Mouse (Mus musculus): ENCODE results near the gene AI413582. TPM values are rescaled to one million over a fixed set of nuclear protein-coding genes. Genes with fewer than 3 reads are reported as not detected.

The AI413582 gene
- total and polyA plus RNA-seq, 3 experiments = 20.6 to 56.5 TPM; not detected in 1

DNA sequence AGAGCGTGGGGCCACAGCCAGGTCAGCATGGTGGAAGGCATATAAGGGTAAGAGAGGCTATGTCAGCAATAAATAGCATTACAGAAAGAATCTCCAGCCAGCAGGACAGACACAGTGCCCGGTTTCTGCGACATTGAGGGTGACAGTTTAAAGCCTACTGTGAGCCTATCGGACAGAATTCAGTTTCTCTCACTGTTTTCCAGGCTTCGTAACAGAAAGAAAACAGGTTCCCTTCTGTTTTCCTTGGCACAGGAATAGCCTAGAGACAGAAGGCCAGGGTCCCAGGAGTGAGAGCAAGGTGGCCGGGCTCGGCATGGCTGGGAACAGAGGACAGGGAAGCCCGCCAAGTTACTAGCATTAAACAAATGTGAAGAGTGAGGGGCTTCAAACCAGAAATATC, 14.3 kb upstream of the AI413582 start:
- H3K27me3 ChIP-seq (ENCODE audit: control insufficient read depth in 1 of 2, insufficient read depth in 2 of 2, low read length in 2 of 2) = no peaks in the 10 kb centered on the region
- no peak for DNase-seq (ENCODE audit: low read depth, low spot score)
- H3K36me3 ChIP-seq (ENCODE audit: control insufficient read depth in 1 of 2, insufficient read depth in 2 of 2, low read length in 2 of 2) = peaks cover 7 to 14% of the 10 kb centered on the region in 2 experiments
- no peak overlapping the region for H3K9ac ChIP-seq (ENCODE audit: control insufficient read depth, low read depth, low read length, poor library complexity, severe bottlenecking)
- peaks cover 2% of the 10 kb centered on the region; the same call in 1 of the 2 replicates for H3K79me2 ChIP-seq (ENCODE audit: control insufficient read depth, insufficient read depth, low read length, poor library complexity)
- no peaks in the 10 kb centered on the region for H3K9me3 ChIP-seq (replicated peaks; ENCODE audit: insufficient read depth, low read length)
- no peak overlapping the region for H3K4me3 ChIP-seq (ENCODE audit: control insufficient read depth in 1 of 2, insufficient read depth in 1 of 2, low read depth in 2 of 2, low read length in 2 of 2)
- H3K4me1 ChIP-seq (ENCODE audit: control insufficient read depth in 1 of 2, insufficient read depth in 2 of 2, low read length in 2 of 2) = peaks cover 10 to 12% of the 10 kb centered on the region in 2 experiments
- H3K27ac ChIP-seq (ENCODE audit: control insufficient read depth, low read depth, low read length) = no peak overlapping the region
- no peak for TF ChIP-seq CTCF (IDR thresholded peaks at IDR 0.05 in 2 of 3, conservative IDR thresholded peaks at IDR 0.05 in 1 of 3; ENCODE audit: control insufficient read depth in 1 of 3, insufficient read depth in 1 of 3, low read depth in 2 of 3, low read length in 3 of 3, poor library complexity in 1 of 3, severe bottlenecking in 1 of 3)
- no peak for TF ChIP-seq SMC3 (IDR thresholded peaks at IDR 0.05; ENCODE audit: low read depth, low read length)
- no peak for TF ChIP-seq ZC3H11A (IDR thresholded peaks at IDR 0.05; ENCODE audit: low read depth, low read length)
- TF ChIP-seq TAL1 (IDR thresholded peaks at IDR 0.05; ENCODE audit: low read length) = no peak
- no peak for TF ChIP-seq USF1 (IDR thresholded peaks at IDR 0.05; ENCODE audit: low read depth, low read length)
- no peak for TF ChIP-seq EP300 (IDR thresholded peaks at IDR 0.05; ENCODE audit: low read depth in 1 of 2, low read length in 2 of 2)
- no peak for TF ChIP-seq ZMIZ1 (IDR thresholded peaks at IDR 0.05; ENCODE audit: low read depth, low read length)
- TF ChIP-seq MAX (IDR thresholded peaks at IDR 0.05; ENCODE audit: low read length) = no peak

GRCm38 (mm10) chr17:27578487-27578886, 12.9 kb upstream of the AI413582 start:
- H3K4me1 ChIP-seq (ENCODE audit: control insufficient read depth in 1 of 2, insufficient read depth in 2 of 2, low read length in 2 of 2) = peaks cover 6 to 9% of the 10 kb centered on the region in 2 experiments; a peak in 3 of 4 replicates
- no peak for TF ChIP-seq MAFK (IDR thresholded peaks at IDR 0.05; ENCODE audit: borderline replicate concordance, low read depth, low read length)
- TF ChIP-seq ETS1 (IDR thresholded peaks at IDR 0.05; ENCODE audit: low read depth, low read length) = no peak
- no peak for TF ChIP-seq MXI1 (IDR thresholded peaks at IDR 0.05; ENCODE audit: low read depth, low read length)
- TF ChIP-seq USF2 (IDR thresholded peaks at IDR 0.05; ENCODE audit: borderline replicate concordance in 1 of 2, insufficient read depth in 1 of 2, low read depth in 1 of 2, low read length in 2 of 2) = no peak
- no peak for TF ChIP-seq HCFC1 (IDR thresholded peaks at IDR 0.05; ENCODE audit: low read depth, low read length)
- no peak for DNase-seq (ENCODE audit: low read depth, low spot score)
- H3K79me2 ChIP-seq (ENCODE audit: control insufficient read depth, insufficient read depth, low read length, poor library complexity) = peaks cover 2% of the 10 kb centered on the region; the same call in 1 of the 2 replicates
- peaks cover 7 to 8% of the 10 kb centered on the region in 2 experiments for H3K36me3 ChIP-seq (ENCODE audit: control insufficient read depth in 1 of 2, insufficient read depth in 2 of 2, low read length in 2 of 2)
- no peak overlapping the region for H3K4me3 ChIP-seq (ENCODE audit: control insufficient read depth in 1 of 2, insufficient read depth in 1 of 2, low read depth in 2 of 2, low read length in 2 of 2)
- H3K27ac ChIP-seq (ENCODE audit: control insufficient read depth, low read depth, low read length) = no peak overlapping the region
- H3K9ac ChIP-seq (ENCODE audit: control insufficient read depth, low read depth, low read length, poor library complexity, severe bottlenecking) = no peak overlapping the region
- no peaks in the 10 kb centered on the region for H3K9me3 ChIP-seq (replicated peaks; ENCODE audit: insufficient read depth, low read length)
- H3K27me3 ChIP-seq (ENCODE audit: control insufficient read depth in 1 of 2, insufficient read depth in 2 of 2, low read length in 2 of 2) = no peaks in the 10 kb centered on the region

GRCm38 (mm10) chr17:27577468-27577867, 11.9 kb upstream of the AI413582 start:
- Histone ChIP-seq H3K27ac (ENCODE audit: control insufficient read depth, low read depth, low read length) (no peak overlapping the region), H3K36me3 (ENCODE audit: control insufficient read depth in 1 of 2, insufficient read depth in 2 of 2, low read length in 2 of 2) (peaks cover 0 to 6% of the 10 kb centered on the region in 2 experiments; a peak in 3 of 4 replicates), H3K9ac (ENCODE audit: control insufficient read depth, low read depth, low read length, poor library complexity, severe bottlenecking) (no peak overlapping the region), H3K4me3 (ENCODE audit: control insufficient read depth in 1 of 2, insufficient read depth in 1 of 2, low read depth in 2 of 2, low read length in 2 of 2) (no peak overlapping the region), H3K9me3 (replicated peaks; ENCODE audit: insufficient read depth, low read length) (no peaks in the 10 kb centered on the region), H3K79me2 (ENCODE audit: control insufficient read depth, insufficient read depth, low read length, poor library complexity) (peaks cover 2% of the 10 kb centered on the region; the same call in 1 of the 2 replicates), H3K4me1 (ENCODE audit: control insufficient read depth in 1 of 2, insufficient read depth in 2 of 2, low read length in 2 of 2) (peaks cover 0 to under 1% of the 10 kb centered on the region in 2 experiments; a peak in 1 of 4 replicates), H3K27me3 (ENCODE audit: control insufficient read depth in 1 of 2, insufficient read depth in 2 of 2, low read length in 2 of 2) (no peaks in the 10 kb centered on the region)
- TF ChIP-seq MAZ (IDR thresholded peaks at IDR 0.05; ENCODE audit: low read depth, low read length) (no peak), BHLHE40 (IDR thresholded peaks at IDR 0.05; ENCODE audit: borderline replicate concordance, low read depth, low read length) (no peak), GATA1 (IDR thresholded peaks at IDR 0.05; ENCODE audit: low read depth, low read length) (no peak), KAT2A (conservative IDR thresholded peaks at IDR 0.05; ENCODE audit: low read depth, low read length) (no peak), MYC (IDR thresholded peaks at IDR 0.05; ENCODE audit: low read depth, low read length) (no peak), RCOR1 (IDR thresholded peaks at IDR 0.05; ENCODE audit: low read depth, low read length) (no peak), CHD1 (IDR thresholded peaks at IDR 0.05; ENCODE audit: low read depth, low read length) (no peak), USF1 (IDR thresholded peaks at IDR 0.05; ENCODE audit: low read depth, low read length) (no peak), ZC3H11A (IDR thresholded peaks at IDR 0.05; ENCODE audit: low read depth, low read length) (no peak), POLR2AphosphoS2 (IDR thresholded peaks at IDR 0.05; ENCODE audit: low read length) (no peak), GABPA (IDR thresholded peaks at IDR 0.05; ENCODE audit: low read depth, low read length) (no peak), TAL1 (IDR thresholded peaks at IDR 0.05; ENCODE audit: low read length) (no peak), SMC3 (IDR thresholded peaks at IDR 0.05; ENCODE audit: low read depth, low read length) (0 out of 2 replicates have a peak, but pooled peaks have one; percentile 16), CTCF (IDR thresholded peaks at IDR 0.05 in 2 of 3, conservative IDR thresholded peaks at IDR 0.05 in 1 of 3; ENCODE audit: control insufficient read depth in 1 of 3, insufficient read depth in 1 of 3, low read depth in 2 of 3, low read length in 3 of 3, poor library complexity in 1 of 3, severe bottlenecking in 1 of 3) (peak in 2 of 3 experiments; percentile 16 to 19; a peak in 2 of 6 replicates), MAX (IDR thresholded peaks at IDR 0.05; ENCODE audit: low read length) (no peak), MEF2A (IDR thresholded peaks at IDR 0.05; ENCODE audit: extremely low read depth, insufficient replicate concordance, low read depth, low read length, poor library complexity, severe bottlenecking) (no peak)
- DNase-seq (ENCODE audit: low read depth, low spot score) = no peak
